Mouse (Mus musculus): ENCODE measurements at regions not wholly inside any gene's neighbourhood (a gene's known extent, or its start where the extent isn't known, plus 50 kb on each side); places are given as distances from the start of the nearest gene placed in this dataset.

DNA sequence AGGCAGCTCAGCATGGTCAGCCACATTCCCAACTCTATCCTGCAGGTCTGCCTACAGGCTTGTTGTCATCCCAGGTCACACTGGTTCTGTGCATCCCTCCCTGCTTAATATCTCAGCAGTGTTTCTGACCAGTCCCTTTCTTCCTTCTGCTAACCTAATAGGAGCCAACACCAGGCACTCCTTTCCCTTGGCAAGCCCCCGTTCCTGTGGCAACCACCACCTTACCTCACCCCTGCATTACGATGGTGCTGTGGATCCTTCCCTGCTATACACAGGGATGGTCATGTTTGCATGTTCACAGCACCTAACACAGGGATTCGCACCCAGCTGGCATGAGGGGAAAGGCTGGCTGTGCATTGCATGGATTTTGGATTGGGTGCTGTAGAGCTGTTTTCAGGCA is 50.8 kb upstream of the Arhgap20 start:
- in situ Hi-C loops (cut with MboI; ENCODE audit: low pct_ligation_motif_present, low pct_unique_long_range_greater_than_20kb, low sequenced_read_pairs) (no loop called here), dilution Hi-C loops (cut with MboI; ENCODE audit: extremely low pct_ligation_motif_present, extremely low pct_unique_long_range_greater_than_20kb, low sequenced_read_pairs) (no loop called here)
- H3K4me2 ChIP-seq (ENCODE audit: insufficient read depth, low read depth, poor library complexity, severe bottlenecking) = no peak overlapping the region
- H3K4me3 ChIP-seq (replicated peaks in 1 of 3; ENCODE audit: low read depth in 2 of 3, low read length in 2 of 3, poor library complexity in 1 of 3) = no peak overlapping the region
- no peaks in the 10 kb centered on the region for H3K27me3 ChIP-seq (replicated peaks)
- H3K9me3 ChIP-seq (replicated peaks; ENCODE audit: low read length) = no peaks in the 10 kb centered on the region
- no peak for DNase-seq (ENCODE audit: extremely low read depth)
- no peak for TF ChIP-seq GABPA (IDR thresholded peaks at IDR 0.05; ENCODE audit: insufficient replicate concordance, low read depth, low read length)
- no peak for TF ChIP-seq MXI1 (IDR thresholded peaks at IDR 0.05; ENCODE audit: low read depth, low read length)
- no peak for TF ChIP-seq RCOR1 (conservative IDR thresholded peaks at IDR 0.05; ENCODE audit: low read depth, low read length)
- no peak for TF ChIP-seq HCFC1 (IDR thresholded peaks at IDR 0.05; ENCODE audit: low read depth, low read length)
- TF ChIP-seq JUN (IDR thresholded peaks at IDR 0.05; ENCODE audit: insufficient read depth, low read depth, low read length) = no peak
- no peak for TF ChIP-seq EP300 (IDR thresholded peaks at IDR 0.05; ENCODE audit: low read length)
- no peak for TF ChIP-seq RAD21 (IDR thresholded peaks at IDR 0.05; ENCODE audit: low read depth, low read length)
- no peak for TF ChIP-seq JUND (conservative IDR thresholded peaks at IDR 0.05; ENCODE audit: low read depth, low read length)
- TF ChIP-seq SIN3A (IDR thresholded peaks at IDR 0.05; ENCODE audit: low read length) = no peak
- TF ChIP-seq CHD2 (IDR thresholded peaks at IDR 0.05; ENCODE audit: low read length) = no peak
- TF ChIP-seq E2F4 (IDR thresholded peaks at IDR 0.05; ENCODE audit: insufficient replicate concordance, low read depth, low read length) = no peak
- TF ChIP-seq CHD1 (IDR thresholded peaks at IDR 0.05; ENCODE audit: low read depth, low read length) = no peak
- TF ChIP-seq ZMIZ1 (IDR thresholded peaks at IDR 0.05; ENCODE audit: low read depth, low read length) = no peak
- TF ChIP-seq MEF2A (IDR thresholded peaks at IDR 0.05; ENCODE audit: borderline replicate concordance, low read depth, low read length) = no peak
- TF ChIP-seq NRF1 (IDR thresholded peaks at IDR 0.05; ENCODE audit: low read depth, low read length) = no peak
- H3K27ac ChIP-seq (ENCODE audit: insufficient read depth, low read depth) = no peak overlapping the region
- no peaks in the 10 kb centered on the region for H3K79me2 ChIP-seq (replicated peaks; ENCODE audit: control insufficient read depth, extremely low read depth, insufficient read depth, poor library complexity, severe bottlenecking)
- H3K4me1 ChIP-seq (ENCODE audit: control insufficient read depth in 1 of 2, insufficient read depth in 2 of 2) = no peaks in the 10 kb centered on the region
- no peaks in the 10 kb centered on the region for H3K36me3 ChIP-seq (replicated peaks in 1 of 2; ENCODE audit: control insufficient read depth in 1 of 2, insufficient read depth in 1 of 2, low read length in 1 of 2)
- H3K9ac ChIP-seq (ENCODE audit: insufficient read depth, low read depth) = no peak overlapping the region
